Mouse (Mus musculus) T-helper 17 cell (primary cell): ENCODE measurements around the gene Lrmp.

ENCODE experiments used
- in situ Hi-C, 2 experiments: fragments of 300-600 bp; cut with MboI, MseI; formaldehyde crosslinking; loops; 1 replicate in 1 of 2; 2 replicates in 1 of 2; pipeline ENCODE4 v1.15.1; 2025; ENCODE audit warnings: high pct_unique_total_duplicates in 2 of 2

Lrmp gene

GRCm38 (mm10) chr6:145193446-145193845 lies 78.0 kb downstream of the Lrmp start:
- in situ Hi-C loops = no loop called here

- in situ Hi-C loops = loop anchor here in 1 of 2 experiments (5.0 kb wide), 1 partner anchor 149 kb away; no protein-coding TSS in a partner anchor
These were observed 82.7 kb downstream of the Lrmp start for GRCm38 (mm10) chr6:145197949-145198686.

- in situ Hi-C loops = no loop called here
These were observed 87.1 kb downstream of the Lrmp start for GRCm38 (mm10) chr6:145202432-145203125.

- in situ Hi-C loops = no loop called here
These were observed 89.0 kb downstream of the Lrmp start for GRCm38 (mm10) chr6:145204440-145204839.

GRCm38 (mm10) chr6:145205142-145205541 lies 89.7 kb downstream of the Lrmp start:
- in situ Hi-C loops = no loop called here

GRCm38 (mm10) chr6:145210056-145210680 lies 94.7 kb downstream of the Lrmp start:
- in situ Hi-C loops = no loop called here

- in situ Hi-C loops = no loop called here
These were observed 95.4 kb downstream of the Lrmp start, which contains the start of the genes Casc1 and Etfrf1 for GRCm38 (mm10) chr6:145210816-145211338. TSS of gene Casc1 (minus strand) at chr6:145211005. TSS of gene Etfrf1 (plus strand) at chr6:145211134.

GRCm38 (mm10) chr6:145211376-145212305 lies 96.2 kb downstream of the Lrmp start:
- in situ Hi-C loops = no loop called here

- in situ Hi-C loops = no loop called here
These were observed 98.5 kb downstream of the Lrmp start for GRCm38 (mm10) chr6:145213916-145214315.

GRCm38 (mm10) chr6:145215826-145216225 lies 100.4 kb downstream of the Lrmp start:
- in situ Hi-C loops = no loop called here

- in situ Hi-C loops = no loop called here
These were observed 108.8 kb downstream of the Lrmp start for GRCm38 (mm10) chr6:145224246-145224645.
